In genomic region chr1:91176871-91177270, GRCm38 (mm10) we compare ENCODE assay signal across 19 mouse cellular contexts. TPM values are rescaled to one million over a fixed set of nuclear protein-coding genes. Genes with fewer than 3 reads are reported as not detected.
"Had no signal": no experiment of that assay in that cellular context is flagged by ENCODE, and none has a peak within 500 bp of the region (broad histone marks: within the 10 kb centered on the region; RNA-seq: fewer than 3 reads in every experiment).

No protein-coding gene starts in this region.

- ATAC-seq: lung, postnatal 0 days; midbrain, embryonic 13.5 days had no signal

- H3K4me2 ChIP-seq: liver, embryonic 11.5 days; liver, embryonic 15.5 days; midbrain, embryonic 13.5 days; neural tube, embryonic 12.5 days had no signal

- H3K27ac ChIP-seq: kidney, postnatal 0 days; liver, embryonic 15.5 days; midbrain, embryonic 13.5 days; neural tube, embryonic 12.5 days had no signal

- H3K9me3 ChIP-seq: liver, embryonic 15.5 days; neural tube, embryonic 12.5 days had no signal

- H3K9ac ChIP-seq: liver, embryonic 15.5 days; midbrain, embryonic 13.5 days; neural tube, embryonic 12.5 days had no signal

- H3K36me3 ChIP-seq: liver, embryonic 15.5 days; midbrain, embryonic 13.5 days; neural tube, embryonic 12.5 days had no signal

- H3K4me3 ChIP-seq: liver, embryonic 15.5 days; midbrain, embryonic 13.5 days; neural tube, embryonic 12.5 days had no signal

- DNase-seq: kidney, adult 11 months; kidney, adult 9 months; kidney, postnatal 36 days; layer of hippocampus, adult 9-11 months; left cerebral cortex, postnatal 4 days; lung, adult 2 months; lung, postnatal 4 days; retina, postnatal 1 day; right cerebral cortex, postnatal 4 days; spleen, adult 18-20 months; thymus, adult 2 months; thymus, postnatal 25 days had no signal

RNA-seq across cellular contexts. Expression of gene Rbm44, which starts 32.0 kb away (rescaled TPM):
- total RNA-seq: midbrain, postnatal 0 days had no signal
- polyA plus RNA-seq: lung, adult 2 months had no signal
